Mouse (Mus musculus) brown adipose tissue, adult 24 weeks (tissue): ENCODE measurements around the gene Sync. TPM values are rescaled to one million over a fixed set of nuclear protein-coding genes. Genes with fewer than 3 reads are reported as not detected.

ENCODE experiments used
- H3K27ac ChIP-seq: fragments of 200-500 bp; replicated peaks from 2 replicates; pipeline ENCODE4 v1.5.1; 2012; ENCODE audit warnings: low read depth, mild to moderate bottlenecking, low read length
- H3K4me1 ChIP-seq: fragments of 200-500 bp; 2 replicates; pipeline ENCODE4 v1.6.1; 2012; ENCODE audit warnings: low read length, mixed read lengths; ENCODE audit not compliant: control insufficient read depth, insufficient read depth, insufficient read length
- H3K4me3 ChIP-seq: fragments of 200-500 bp; 2 replicates; pipeline ENCODE4 v1.5.1; 2012; ENCODE audit warnings: low read depth, mild to moderate bottlenecking, low read length, moderate library complexity; ENCODE audit not compliant: insufficient read depth
- polyA plus RNA-seq: library from polyadenylated mRNA; stranded (reverse); fragments of >200 nt; gene quantifications from 2 replicates; pipeline ENCODE4 v1.2.4, GENCODE M21; 2012; ENCODE audit not compliant: missing spikeins, insufficient read depth, insufficient read length

The Sync gene
- polyA plus RNA-seq, 1 experiment: 1.3 TPM

GRCm38 (mm10) chr4:129350644-129351043 lies 63.2 kb downstream of the Sync start:
- no peak overlapping the region for H3K27ac ChIP-seq
- no peaks in the 10 kb centered on the region for H3K4me1 ChIP-seq

GRCm38 (mm10) chr4:129351111-129351510 lies 63.7 kb downstream of the Sync start:
- H3K27ac ChIP-seq: no peak overlapping the region
- H3K4me1 ChIP-seq: no peaks in the 10 kb centered on the region
- no peak overlapping the region for H3K4me3 ChIP-seq

More at GRCm38 (mm10) chr4:129350644-129351043, 63.2 kb downstream of the Sync start:
- H3K4me3 ChIP-seq: no peak overlapping the region

- Histone ChIP-seq H3K4me3 (no peak overlapping the region), H3K4me1 (no peaks in the 10 kb centered on the region), H3K27ac (no peak overlapping the region)
These were observed 65.8 kb downstream of the Sync start for GRCm38 (mm10) chr4:129353176-129353575.

- Histone ChIP-seq H3K27ac (no peak overlapping the region), H3K4me3 (no peak overlapping the region), H3K4me1 (no peaks in the 10 kb centered on the region)
These were observed 66.8 kb downstream of the Sync start for GRCm38 (mm10) chr4:129354236-129354635.

GRCm38 (mm10) chr4:129357613-129358163 lies 70.3 kb downstream of the Sync start:
- no peak overlapping the region for H3K4me3 ChIP-seq
- H3K27ac ChIP-seq: no peak overlapping the region
- no peaks in the 10 kb centered on the region for H3K4me1 ChIP-seq

Other genes starting within 250 kb of the Sync start
- 13.1 and 15.5 TPM in 2 replicates for gene Rnf19b, start 229.3 kb upstream of the Sync start, polyA plus RNA-seq
- gene Tmem54, start 182.1 kb upstream of the Sync start, polyA plus RNA-seq: not detected in 2 replicates
- not detected in 2 replicates for gene Hpca, start 165.6 kb upstream of the Sync start, polyA plus RNA-seq
- 1.2 and 1.8 TPM in 2 replicates for gene Fndc5, start 150.6 kb upstream of the Sync start, polyA plus RNA-seq
- gene S100pbp, start 97.9 kb upstream of the Sync start, polyA plus RNA-seq: 4.6 and 12.6 TPM in 2 replicates
- 18.8 and 19.3 TPM in 2 replicates for gene Yars, start 97.9 kb upstream of the Sync start, polyA plus RNA-seq
- 1.9 and 2.6 TPM in 2 replicates for gene C77080, start 26.2 kb upstream of the Sync start, polyA plus RNA-seq
- 77.7 and 87.6 TPM in 2 replicates for gene Rbbp4, start 47.8 kb downstream of the Sync start, polyA plus RNA-seq
- gene Zbtb8os, start 48.1 kb downstream of the Sync start, polyA plus RNA-seq: 92.1 and 127 TPM in 2 replicates
- gene Zbtb8a, start 90.5 kb downstream of the Sync start, polyA plus RNA-seq: 1.5 and 3.4 TPM in 2 replicates
- gene Zbtb8b, start 153.2 kb downstream of the Sync start, polyA plus RNA-seq: not detected in 2 replicates
- gene Bsdc1, start 174.0 kb downstream of the Sync start, polyA plus RNA-seq: 24.8 and 35.7 TPM in 2 replicates
- not detected in 2 replicates for gene Tssk3, start 203.4 kb downstream of the Sync start, polyA plus RNA-seq
- gene Fam229a, start 203.6 kb downstream of the Sync start, polyA plus RNA-seq: not detected in 2 replicates
- 3.5 and 4.9 TPM in 2 replicates for gene Marcksl1, start 226.0 kb downstream of the Sync start, polyA plus RNA-seq